Mouse (Mus musculus) kidney, embryonic 14.5 days (tissue): ENCODE results near the gene Ttc41. TPM values are rescaled to one million over a fixed set of nuclear protein-coding genes. Genes with fewer than 3 reads are reported as not detected.
A peak's percentile ranks its signal among the peaks of the same experiment; 100 is the strongest.

Experiments used
- ATAC-seq: fragments of 200-750 bp; cut with Nextera tagmentation; 2 replicates; pipeline ENCODE4 v1.8.0; 2017; ENCODE audit warnings: moderate number of reproducible peaks, mild to moderate bottlenecking, moderate TSS enrichment, moderate library complexity; ENCODE audit not compliant: low FRiP score, low TSS enrichment
- H3K27ac ChIP-seq: fragments of 300-500 bp; sonication (generic); 2 replicates; pipeline ENCODE4 v1.5.1; 2014; ENCODE audit warnings: low read depth, mild to moderate bottlenecking, low read length, moderate library complexity, mixed read lengths
- H3K27me3 ChIP-seq: fragments of 300-500 bp; sonication (generic); 2 replicates; pipeline ENCODE4 v1.6.1; 2014; ENCODE audit warnings: mild to moderate bottlenecking, low read length; ENCODE audit not compliant: control insufficient read depth, insufficient read depth
- H3K36me3 ChIP-seq: fragments of 300-500 bp; sonication (generic); 2 replicates; pipeline ENCODE4 v1.6.1; 2014; ENCODE audit warnings: low read length, mixed read lengths; ENCODE audit not compliant: control insufficient read depth, insufficient read depth
- H3K4me1 ChIP-seq: fragments of 300-500 bp; sonication (generic); 2 replicates; pipeline ENCODE4 v1.6.1; 2014; ENCODE audit warnings: low read length, mixed read lengths; ENCODE audit not compliant: control insufficient read depth, insufficient read depth
- H3K4me2 ChIP-seq: fragments of 300-500 bp; sonication (generic); replicated peaks from 2 replicates; pipeline ENCODE4 v1.6.1; 2014; ENCODE audit warnings: low read depth, mild to moderate bottlenecking, low read length
- H3K4me3 ChIP-seq: fragments of 300-500 bp; sonication (generic); 2 replicates; pipeline ENCODE4 v1.5.1; 2014; ENCODE audit warnings: mild to moderate bottlenecking, low read length
- H3K9ac ChIP-seq: fragments of 300-500 bp; sonication (generic); 2 replicates; pipeline ENCODE4 v1.6.1; 2014; ENCODE audit warnings: low read depth, mild to moderate bottlenecking, low read length, moderate library complexity
- H3K9me3 ChIP-seq: fragments of 300-500 bp; sonication (generic); 2 replicates; pipeline ENCODE4 v1.6.1; 2016; ENCODE audit warnings: low read length; ENCODE audit not compliant: control insufficient read depth
- WGBS: fragments of 180-500 bp; shearing (Covaris S2); extraction: QIAGEN DNeasy Blood & Tissue Kit; methylation state at CpG from one replicate; pipeline ENCODE4 v1.1.7; 2014; 5-methylcytosine and 5-hydroxymethylcytosine counted together
- polyA plus RNA-seq: library from polyadenylated mRNA; unstranded; fragments of >200 nt; fragmentation: Nextera tagmentation; extraction: Ambion mirVana; gene quantifications from 2 replicates; pipeline ENCODE4 v1.2.1, GENCODE M21; 2014

Gene Ttc41
- polyA plus RNA-seq, 1 experiment from 2014 or later = 1.2 TPM

- Histone ChIP-seq H3K27ac (no peak overlapping the region), H3K9me3 (no peaks in the 10 kb centered on the region), H3K27me3 (no peaks in the 10 kb centered on the region), H3K9ac (peak overlapping the region; percentile 55), H3K4me2 (peak overlapping the region; percentile 57), H3K36me3 (no peaks in the 10 kb centered on the region), H3K4me3 (peak overlapping the region; percentile 45), H3K4me1 (peaks cover 7% of the 10 kb centered on the region; the same call in 1 of the 2 replicates)
- peak; percentile 28; the same call in 1 of the 2 replicates for ATAC-seq
- 9% methylated on average over 22 of the region's 22 CpGs for WGBS
These were observed 25.4 kb downstream of the Ttc41 start for GRCm38 (mm10) chr10:86730823-86731499.

- Histone ChIP-seq H3K9ac (no peak overlapping the region), H3K27me3 (no peaks in the 10 kb centered on the region), H3K27ac (no peak overlapping the region), H3K4me2 (no peak overlapping the region), H3K4me1 (peaks cover 7% of the 10 kb centered on the region; the same call in 1 of the 2 replicates), H3K36me3 (no peaks in the 10 kb centered on the region), H3K9me3 (no peaks in the 10 kb centered on the region), H3K4me3 (no peak overlapping the region)
- 62% methylated on average over 2 of the region's 2 CpGs for WGBS
- ATAC-seq = no peak
These were observed 25.9 kb downstream of the Ttc41 start for GRCm38 (mm10) chr10:86731500-86731863.

- Histone ChIP-seq H3K4me2 (no peak overlapping the region), H3K9me3 (no peaks in the 10 kb centered on the region), H3K4me1 (no peaks in the 10 kb centered on the region), H3K27ac (no peak overlapping the region), H3K4me3 (no peak overlapping the region), H3K9ac (no peak overlapping the region), H3K27me3 (no peaks in the 10 kb centered on the region), H3K36me3 (no peaks in the 10 kb centered on the region)
- ATAC-seq = no peak
- 84% methylated on average over 4 of the region's 4 CpGs for WGBS
These were observed 29.4 kb downstream of the Ttc41 start for GRCm38 (mm10) chr10:86735036-86735435.

GRCm38 (mm10) chr10:86742918-86743317 lies 37.3 kb downstream of the Ttc41 start:
- H3K4me1 ChIP-seq = no peaks in the 10 kb centered on the region
- no peaks in the 10 kb centered on the region for H3K36me3 ChIP-seq
- ATAC-seq = peak; percentile 55; the same call in 1 of the 2 replicates
- WGBS = 64% methylated on average over 2 of the region's 2 CpGs
- no peaks in the 10 kb centered on the region for H3K27me3 ChIP-seq
- H3K27ac ChIP-seq = no peak overlapping the region
- H3K4me2 ChIP-seq = no peak overlapping the region
- no peaks in the 10 kb centered on the region for H3K9me3 ChIP-seq
- no peak overlapping the region for H3K9ac ChIP-seq
- H3K4me3 ChIP-seq = no peak overlapping the region

GRCm38 (mm10) chr10:86744306-86744705 lies 38.7 kb downstream of the Ttc41 start:
- H3K27me3 ChIP-seq = no peaks in the 10 kb centered on the region
- no peak for ATAC-seq
- no peaks in the 10 kb centered on the region for H3K4me1 ChIP-seq
- H3K4me3 ChIP-seq = no peak overlapping the region
- 90% methylated on average over 7 of the region's 7 CpGs for WGBS
- no peak overlapping the region for H3K9ac ChIP-seq
- H3K27ac ChIP-seq = no peak overlapping the region
- no peaks in the 10 kb centered on the region for H3K36me3 ChIP-seq
- H3K9me3 ChIP-seq = no peaks in the 10 kb centered on the region
- no peak overlapping the region for H3K4me2 ChIP-seq

GRCm38 (mm10) chr10:86755816-86756502 lies 50.3 kb downstream of the Ttc41 start:
- H3K4me2 ChIP-seq = no peak overlapping the region
- H3K27me3 ChIP-seq = no peaks in the 10 kb centered on the region
- no peaks in the 10 kb centered on the region for H3K9me3 ChIP-seq
- no peak for ATAC-seq
- H3K9ac ChIP-seq = no peak overlapping the region
- H3K4me1 ChIP-seq = no peaks in the 10 kb centered on the region
- WGBS = 87% methylated on average over 6 of the region's 6 CpGs
- H3K27ac ChIP-seq = no peak overlapping the region
- H3K36me3 ChIP-seq = no peaks in the 10 kb centered on the region
- H3K4me3 ChIP-seq = no peak overlapping the region

- Histone ChIP-seq H3K4me1 (no peaks in the 10 kb centered on the region), H3K4me2 (no peak overlapping the region), H3K9me3 (no peaks in the 10 kb centered on the region), H3K36me3 (no peaks in the 10 kb centered on the region), H3K27ac (no peak overlapping the region), H3K4me3 (no peak overlapping the region), H3K27me3 (no peaks in the 10 kb centered on the region), H3K9ac (no peak overlapping the region)
- ATAC-seq = no peak
- WGBS = 89% methylated on average over 1 of the region's 1 CpGs
These were observed 52.1 kb downstream of the Ttc41 start for GRCm38 (mm10) chr10:86757724-86758123.

- Histone ChIP-seq H3K4me2 (no peak overlapping the region), H3K27ac (no peak overlapping the region), H3K9me3 (no peaks in the 10 kb centered on the region), H3K27me3 (no peaks in the 10 kb centered on the region), H3K4me1 (no peaks in the 10 kb centered on the region), H3K36me3 (no peaks in the 10 kb centered on the region), H3K4me3 (no peak overlapping the region), H3K9ac (no peak overlapping the region)
- 83% methylated on average over 6 of the region's 6 CpGs for WGBS
- ATAC-seq = no peak
These were observed 52.6 kb downstream of the Ttc41 start for GRCm38 (mm10) chr10:86758211-86758610.

- Histone ChIP-seq H3K27me3 (no peaks in the 10 kb centered on the region), H3K4me1 (no peaks in the 10 kb centered on the region), H3K9me3 (no peaks in the 10 kb centered on the region), H3K27ac (no peak overlapping the region), H3K4me3 (no peak overlapping the region), H3K36me3 (no peaks in the 10 kb centered on the region), H3K4me2 (no peak overlapping the region), H3K9ac (no peak overlapping the region)
- WGBS = 71% methylated on average over 1 of the region's 1 CpGs
- no peak for ATAC-seq
These were observed 55.6 kb downstream of the Ttc41 start for GRCm38 (mm10) chr10:86761236-86761635.
